Mouse (Mus musculus) adrenal gland, postnatal 4 days (tissue): ENCODE data around the gene Bcat2. TPM values are rescaled to one million over a fixed set of nuclear protein-coding genes. Genes with fewer than 3 reads are reported as not detected.

Source experiments
- DNase-seq, 2 experiments: peaks; one replicate each; pipeline ENCODE4 v3.0.0; 2021 to 2022; ENCODE audit warnings: low spot score in 2 of 2, mixed read lengths in 2 of 2
- total RNA-seq, 2 experiments: library from RNA; stranded (reverse); gene quantifications; 2 replicates each; pipeline ENCODE4 v1.2.3; 2021

Gene Bcat2
- total RNA-seq, 2 experiments from 2014 or later: 96.4 to 96.5 TPM

DNA sequence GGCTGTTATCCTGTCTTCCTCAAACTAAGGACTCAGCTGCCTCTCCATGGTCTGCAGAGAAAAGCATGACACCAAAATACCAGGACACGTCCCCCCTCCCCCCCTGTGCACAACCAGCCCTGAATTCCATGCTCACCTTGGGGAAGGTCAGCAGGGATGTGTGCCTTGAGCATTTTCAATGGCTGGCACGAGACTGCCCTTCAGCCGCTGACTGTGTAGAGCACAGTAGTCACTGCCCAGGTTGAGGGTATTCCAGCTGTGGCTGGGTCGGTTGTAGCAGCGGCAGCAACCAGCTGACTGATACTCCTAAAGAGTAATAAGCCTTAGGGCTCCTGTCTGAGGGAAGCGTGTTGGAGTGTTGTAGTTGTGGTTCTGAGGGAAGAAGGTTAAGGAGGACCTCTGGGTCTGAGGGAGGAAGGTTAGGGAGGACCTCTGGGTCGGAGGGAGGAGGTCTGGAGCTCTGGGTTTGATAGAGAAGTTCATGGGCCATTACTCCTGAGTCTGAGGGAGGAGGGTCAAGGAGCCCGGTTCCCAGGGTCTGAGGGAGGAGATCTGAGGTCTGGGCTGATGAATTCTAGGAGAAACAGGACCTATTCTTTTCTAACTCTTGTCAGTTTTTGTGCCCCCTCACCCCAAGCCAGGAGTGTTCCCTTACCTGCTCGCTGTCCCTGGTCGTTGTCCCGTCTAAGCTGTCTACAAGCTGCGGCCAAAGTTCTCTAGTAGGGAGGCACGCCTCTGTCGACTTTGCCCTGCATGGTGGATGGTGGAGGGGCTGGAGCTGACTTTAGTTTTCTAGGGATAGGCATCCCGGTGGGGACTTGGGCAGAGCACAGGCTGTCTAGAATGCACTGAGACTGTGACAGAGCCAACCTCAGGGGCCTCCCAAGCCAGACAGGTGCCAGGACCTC lies 4.8 kb downstream of the Bcat2 start:
- DNase-seq: no peak

- DNase-seq: no peak
These were observed 16.0 kb downstream of the Bcat2 start for GRCm38 (mm10) chr7:45585923-45586322.

DNA sequence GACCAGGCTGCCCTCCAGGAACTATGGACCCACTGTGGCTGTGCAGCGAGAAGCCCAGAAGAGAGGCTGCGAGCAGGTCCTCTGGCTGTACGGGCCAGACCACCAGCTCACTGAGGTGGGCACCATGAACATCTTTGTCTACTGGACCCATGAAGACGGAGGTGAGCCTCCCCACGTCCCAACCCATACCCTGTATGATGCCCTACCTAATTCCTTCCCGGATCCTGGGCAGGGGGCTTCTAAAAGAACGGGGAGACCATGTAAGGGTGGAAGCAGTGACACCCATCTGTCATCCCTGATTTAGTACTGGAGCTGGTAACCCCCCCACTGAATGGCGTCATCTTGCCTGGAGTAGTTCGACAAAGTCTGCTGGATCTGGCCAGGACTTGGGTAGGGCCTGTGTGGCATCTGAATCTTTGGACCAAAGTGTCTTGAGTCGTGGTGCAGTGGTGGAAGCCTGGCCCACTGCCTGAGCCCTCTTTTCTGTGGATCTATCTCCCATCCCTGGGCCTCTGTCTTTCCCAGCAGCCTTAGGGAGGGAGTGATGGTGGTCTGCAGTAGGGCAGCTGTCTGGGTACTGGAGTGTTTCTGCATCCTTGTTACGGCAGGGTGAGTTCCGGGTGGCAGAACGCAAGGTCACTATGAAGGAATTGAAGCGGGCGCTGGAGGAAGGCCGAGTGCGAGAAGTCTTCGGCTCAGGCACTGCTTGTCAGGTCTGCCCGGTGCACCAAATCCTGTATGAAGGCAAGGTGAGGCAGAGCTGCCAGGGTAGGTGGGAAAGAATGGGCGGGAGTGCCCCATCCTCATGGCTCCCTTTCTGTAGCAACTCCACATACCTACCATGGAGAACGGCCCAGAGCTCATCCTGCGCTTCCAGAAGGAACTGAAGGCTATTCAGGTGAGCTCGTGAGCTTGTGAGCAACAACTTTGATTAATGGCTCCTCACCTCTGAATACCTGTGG lies 18.0 kb downstream of the Bcat2 start:
- no peak for DNase-seq

- DNase-seq: peak; percentile 63 to 85
These were observed 19.2 kb downstream of the Bcat2 start for GRCm38 (mm10) chr7:45589173-45589572.

- DNase-seq: no peak
These were observed 19.9 kb downstream of the Bcat2 start for GRCm38 (mm10) chr7:45589898-45590297.

DNA sequence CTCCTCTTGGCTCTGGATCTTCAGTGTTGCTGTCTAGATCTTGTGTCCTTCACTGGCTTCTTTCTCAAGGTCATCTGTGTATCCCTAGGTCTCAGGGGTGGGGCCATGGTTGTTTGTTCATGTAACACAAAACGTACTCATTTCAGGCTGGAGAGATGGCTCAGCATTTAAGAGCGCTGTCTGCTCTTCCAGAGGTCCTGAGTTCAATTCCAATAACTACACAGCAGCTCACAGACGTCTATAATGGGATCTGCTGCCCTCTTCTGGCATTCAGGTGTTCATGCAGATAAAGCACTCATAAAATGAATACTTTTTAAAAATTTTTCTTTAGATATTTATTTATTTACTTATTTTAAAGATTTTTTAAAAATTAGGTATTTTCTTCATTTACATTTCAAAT lies 20.9 kb downstream of the Bcat2 start:
- no peak for DNase-seq

- DNase-seq: no peak
These were observed 21.9 kb downstream of the Bcat2 start for GRCm38 (mm10) chr7:45591880-45592279.

- peak in 1 of 2 experiments; percentile 43 for DNase-seq
These were observed 23.3 kb downstream of the Bcat2 start for GRCm38 (mm10) chr7:45593118-45593815.

GRCm38 (mm10) chr7:45595176-45595575 lies 25.2 kb downstream of the Bcat2 start:
- no peak for DNase-seq

- no peak for DNase-seq
These were observed 26.2 kb downstream of the Bcat2 start for GRCm38 (mm10) chr7:45596107-45596506.

GRCm38 (mm10) chr7:45597013-45597412 lies 27.1 kb downstream of the Bcat2 start:
- no peak for DNase-seq

DNA sequence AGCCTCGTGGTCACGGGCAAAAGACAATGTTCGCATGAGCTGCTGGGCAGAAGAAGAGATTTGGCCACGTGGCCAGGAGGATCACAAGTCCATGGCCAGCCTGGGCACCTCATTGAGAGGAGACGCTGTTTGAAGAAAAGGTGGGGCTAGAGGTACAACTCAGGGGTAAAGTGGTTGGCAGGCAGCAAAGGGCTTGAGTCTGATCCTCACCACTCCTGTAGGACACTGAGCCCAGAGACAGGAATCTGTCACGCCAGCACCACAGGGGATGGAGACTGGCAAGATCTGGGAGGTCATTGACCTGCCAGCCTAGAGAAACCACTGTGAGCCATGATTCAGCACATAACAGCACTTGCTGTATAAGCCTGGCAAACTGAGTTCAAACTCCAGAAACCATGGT lies 27.6 kb downstream of the Bcat2 start:
- no peak for DNase-seq

DNA sequence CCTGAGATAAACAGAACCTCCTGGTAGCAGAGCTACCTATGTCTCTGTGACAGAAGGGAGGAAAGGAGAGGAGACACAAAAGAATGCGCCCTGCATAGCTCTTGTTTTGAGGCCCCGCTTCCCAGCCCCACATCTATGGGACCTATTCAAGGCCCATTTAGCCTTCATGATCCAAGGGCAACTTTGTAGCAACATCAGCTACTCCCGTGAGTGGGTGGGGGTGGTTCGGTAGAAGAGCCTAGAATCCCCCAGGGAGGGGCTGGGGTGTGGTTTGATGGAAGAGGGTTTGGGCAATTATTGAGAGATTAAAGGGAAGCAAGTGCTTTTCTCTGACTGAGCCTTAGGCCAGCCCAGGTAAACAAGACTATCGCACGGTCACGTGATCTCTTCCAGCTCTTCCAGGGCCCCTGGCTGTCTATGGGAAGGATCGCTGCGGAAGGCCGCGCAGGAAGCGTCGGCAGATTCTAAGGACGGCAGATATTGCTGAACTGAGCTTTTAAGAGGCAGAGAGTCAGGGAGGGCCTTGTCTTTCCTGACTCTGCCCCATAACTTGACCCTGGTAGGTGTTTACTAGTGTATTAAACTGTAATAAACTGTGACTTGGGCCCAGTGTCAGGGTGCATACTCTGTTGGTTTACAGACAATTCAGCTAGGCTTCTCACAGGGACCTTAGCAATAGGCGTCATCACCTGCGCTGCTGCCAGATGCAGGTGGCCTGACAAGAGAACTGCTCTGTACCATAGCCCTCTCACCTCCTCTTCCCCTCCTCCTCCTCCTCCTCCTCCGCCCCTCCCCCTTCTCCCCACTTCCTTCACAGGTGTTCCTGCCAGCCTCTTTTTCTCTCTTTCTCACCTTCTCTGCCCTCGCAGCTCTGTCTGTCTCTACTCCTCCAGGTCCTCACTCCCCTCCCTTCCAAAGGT lies 29.3 kb downstream of the Bcat2 start:
- DNase-seq: no peak

DNA sequence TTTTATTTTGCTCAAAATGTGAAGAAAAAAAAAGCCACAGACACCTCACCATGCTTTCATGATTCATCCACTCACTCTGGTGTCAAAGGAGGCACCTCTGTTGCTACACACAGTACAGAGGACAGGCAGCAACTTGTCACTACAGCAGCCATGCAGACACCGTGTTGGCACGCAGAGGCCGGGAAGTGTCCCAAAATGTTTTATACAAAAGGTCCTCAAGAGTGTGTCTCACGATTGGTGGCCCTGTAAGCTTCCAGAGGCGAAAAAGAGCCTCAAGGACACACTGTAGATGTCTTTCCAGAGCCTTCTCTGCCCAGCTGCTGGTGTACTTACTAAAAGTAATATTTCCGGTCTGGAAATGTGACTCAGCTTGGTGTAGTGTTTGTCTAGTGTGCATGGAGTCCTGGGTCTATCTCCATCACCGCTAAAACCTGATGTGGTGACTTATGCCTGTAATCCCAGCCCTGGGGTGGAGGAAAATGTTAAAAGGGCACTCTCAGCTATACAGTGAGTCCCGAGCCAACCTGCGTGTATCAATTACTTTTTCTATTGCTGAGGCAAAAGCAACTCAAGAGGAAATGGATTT lies 35.8 kb downstream of the Bcat2 start:
- DNase-seq: no peak

GRCm38 (mm10) chr7:45609511-45609910 lies 39.6 kb downstream of the Bcat2 start:
- no peak for DNase-seq

- DNase-seq: no peak
These were observed 46.3 kb downstream of the Bcat2 start for GRCm38 (mm10) chr7:45616277-45616676.

- DNase-seq: no peak
These were observed 47.2 kb downstream of the Bcat2 start, which contains the start of gene Fut1 for GRCm38 (mm10) chr7:45617042-45617695. Gene Fut1 (plus strand): TSS chr7:45617289.

GRCm38 (mm10) chr7:45618316-45618715 lies 48.4 kb downstream of the Bcat2 start:
- no peak for DNase-seq

DNA sequence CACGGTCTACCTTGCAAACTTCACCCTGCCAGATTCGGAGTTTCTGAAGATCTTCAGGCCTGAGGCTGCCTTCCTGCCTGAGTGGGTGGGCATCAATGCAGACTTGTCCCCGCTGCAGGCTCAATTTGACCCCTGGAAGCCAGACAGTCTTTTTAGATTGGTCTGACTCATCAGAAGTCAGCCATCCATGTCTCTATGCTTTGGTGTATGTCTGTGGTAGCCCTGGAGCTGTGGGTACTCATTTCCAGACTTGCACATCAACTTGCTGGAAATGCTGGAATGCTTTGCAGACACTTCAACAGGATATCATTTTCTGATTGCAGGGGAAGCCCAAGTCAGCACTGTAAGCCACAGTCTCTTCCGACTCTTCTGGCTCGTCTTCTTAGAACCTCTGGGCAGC lies 49.6 kb downstream of the Bcat2 start:
- DNase-seq: no peak
